Mouse (Mus musculus) right cerebral cortex, postnatal 4 days (tissue): Measurements from ENCODE around the gene Tbc1d17.

Experiments
- DNase-seq: peaks from one replicate; pipeline ENCODE4 v3.0.0-alpha.2; 2022

Tbc1d17 gene

GRCm38 (mm10) chr7:44868919-44869696 is 20.2 kb upstream of the Tbc1d17 start:
- peak; percentile 62 for DNase-seq

- DNase-seq, result no peak
Observed at GRCm38 (mm10) chr7:44868465-44868864, 19.6 kb upstream of the Tbc1d17 start.

- no peak for DNase-seq
Observed at GRCm38 (mm10) chr7:44867802-44868201, 18.9 kb upstream of the Tbc1d17 start.

GRCm38 (mm10) chr7:44867010-44867702 is 18.3 kb upstream of the Tbc1d17 start:
- no peak for DNase-seq

- no peak for DNase-seq
Observed at GRCm38 (mm10) chr7:44866276-44867009, 17.6 kb upstream of the Tbc1d17 start.

- no peak for DNase-seq
Observed at GRCm38 (mm10) chr7:44864595-44865542, 16.0 kb upstream of the Tbc1d17 start.

- no peak for DNase-seq
Observed at GRCm38 (mm10) chr7:44863982-44864494, 15.2 kb upstream of the Tbc1d17 start.

- DNase-seq, result no peak
Observed at GRCm38 (mm10) chr7:44863210-44863609, 14.3 kb upstream of the Tbc1d17 start.

- DNase-seq, result no peak
Observed at GRCm38 (mm10) chr7:44862434-44862833, 13.6 kb upstream of the Tbc1d17 start.

- no peak for DNase-seq
Observed at GRCm38 (mm10) chr7:44861429-44861816, 12.5 kb upstream of the Tbc1d17 start.

GRCm38 (mm10) chr7:44860576-44861428 is 11.9 kb upstream of the Tbc1d17 start:
- peak; percentile 83 for DNase-seq

GRCm38 (mm10) chr7:44859896-44860295 is 11.0 kb upstream of the Tbc1d17 start:
- DNase-seq, result no peak

- no peak for DNase-seq
Observed at GRCm38 (mm10) chr7:44857905-44858304, 9.0 kb upstream of the Tbc1d17 start.

GRCm38 (mm10) chr7:44857042-44857552 is 8.2 kb upstream of the Tbc1d17 start, which contains the start of gene Pnkp:
TSS of gene Pnkp (plus strand) at chr7:44857139.
- peak; percentile 86 for DNase-seq

GRCm38 (mm10) chr7:44856265-44856916 is 7.5 kb upstream of the Tbc1d17 start:
- no peak for DNase-seq

- DNase-seq, result no peak
Observed at GRCm38 (mm10) chr7:44855036-44855435, 6.2 kb upstream of the Tbc1d17 start.

- peak; percentile 68 for DNase-seq
Observed at GRCm38 (mm10) chr7:44854356-44855031, 5.6 kb upstream of the Tbc1d17 start.

GRCm38 (mm10) chr7:44853596-44854355 is 4.9 kb upstream of the Tbc1d17 start:
- no peak for DNase-seq

GRCm38 (mm10) chr7:44853065-44853464 is 4.2 kb upstream of the Tbc1d17 start:
- DNase-seq, result no peak
